Mouse (Mus musculus): ENCODE data around the gene Fbxw13.

DNA sequence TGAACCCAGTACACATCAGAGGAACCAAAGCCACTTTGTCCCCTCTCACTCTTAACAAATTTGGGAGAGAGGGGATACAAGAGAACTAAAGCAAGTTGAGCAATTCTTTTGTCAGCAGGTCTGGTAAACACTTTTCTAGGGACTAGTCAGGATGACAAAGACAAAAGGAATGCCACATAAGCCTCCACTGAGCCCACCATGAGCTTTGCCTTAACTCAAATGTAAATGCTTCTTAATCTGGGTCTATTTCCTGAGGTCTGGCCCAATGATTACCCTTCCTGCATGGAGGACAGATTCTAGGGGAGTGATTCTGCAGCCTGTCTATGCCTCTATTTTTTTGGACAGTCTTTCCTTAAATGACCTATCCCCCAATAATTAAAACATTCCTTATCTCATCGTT lies 19.5 kb downstream of the Fbxw13 start:
- TF ChIP-seq CTCF (IDR thresholded peaks at IDR 0.05; ENCODE audit: low read depth): no peak
- no peak for TF ChIP-seq EP300 (optimal IDR thresholded peaks at IDR 0.05)

All from stomach, postnatal 0 days (tissue).